Mouse (Mus musculus): ENCODE results near the gene Cbx7.
"Not testable (repeated sequence)": the region's sequence is repeated elsewhere in the genome, so short reads cannot be mapped to it uniquely, and the experiment has no call there.

Gene Cbx7

DNA sequence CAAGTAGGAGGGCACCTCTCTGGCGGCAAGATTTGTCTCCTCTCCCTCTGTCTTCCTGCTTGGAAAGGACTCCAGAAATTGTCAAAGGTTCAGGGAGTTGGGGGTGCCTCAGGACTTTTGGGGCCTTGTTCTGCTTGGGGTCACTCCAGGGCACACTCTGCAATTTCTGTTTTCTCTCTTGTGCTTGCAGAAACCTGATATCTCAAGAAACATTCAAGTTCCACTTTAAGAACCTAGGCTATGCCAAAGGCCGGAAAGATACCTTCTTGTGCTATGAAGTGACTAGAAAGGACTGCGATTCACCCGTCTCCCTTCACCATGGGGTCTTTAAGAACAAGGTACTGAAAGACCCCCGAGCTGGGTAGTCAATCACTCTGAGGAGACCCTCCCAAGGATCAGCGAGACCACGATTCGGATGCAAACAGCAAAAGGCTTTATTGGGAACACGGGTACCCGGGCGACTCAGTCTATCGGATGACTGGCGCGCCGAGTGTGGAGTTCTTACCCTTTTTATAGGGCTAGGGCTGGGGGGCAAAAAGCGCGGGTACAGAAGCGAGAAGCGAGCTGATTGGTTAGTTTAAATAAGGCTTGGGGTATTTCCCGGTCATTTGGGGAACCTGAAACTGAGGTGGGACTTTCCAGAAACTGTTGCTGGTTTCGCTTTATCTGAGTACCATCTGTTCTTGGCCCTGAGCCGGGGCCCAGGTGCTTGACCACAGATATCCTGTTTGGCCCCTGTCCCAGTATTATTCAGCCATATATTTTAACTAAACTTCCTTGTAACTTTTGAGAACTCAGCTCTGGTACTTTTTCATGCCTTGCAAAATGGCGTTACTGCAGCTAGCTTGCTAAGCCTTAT, 75.5 kb downstream of the Cbx7 start:
- DNase-seq (ENCODE audit: low spot score): not testable (repeated sequence)

DNA sequence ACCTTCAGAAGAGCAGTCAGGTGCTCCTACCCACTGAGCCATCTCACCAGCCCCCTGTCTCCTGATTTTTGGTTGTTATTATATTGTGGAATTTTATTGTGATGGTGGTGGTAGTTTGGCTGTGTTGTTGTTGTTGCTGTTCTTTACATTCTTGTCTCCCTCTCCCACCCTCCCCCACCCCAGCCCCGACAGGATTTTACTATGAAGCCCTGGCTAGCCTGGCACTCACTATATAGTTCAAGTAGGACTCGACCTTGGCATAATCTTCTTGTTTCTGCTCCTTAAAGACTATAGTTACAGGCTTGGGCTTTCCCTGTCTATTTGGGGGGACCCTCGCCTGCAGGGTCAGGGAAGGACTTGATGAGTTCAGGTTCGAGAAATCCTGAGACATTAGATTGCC, 76.6 kb downstream of the Cbx7 start:
- no peak for DNase-seq (ENCODE audit: low spot score)

DNA sequence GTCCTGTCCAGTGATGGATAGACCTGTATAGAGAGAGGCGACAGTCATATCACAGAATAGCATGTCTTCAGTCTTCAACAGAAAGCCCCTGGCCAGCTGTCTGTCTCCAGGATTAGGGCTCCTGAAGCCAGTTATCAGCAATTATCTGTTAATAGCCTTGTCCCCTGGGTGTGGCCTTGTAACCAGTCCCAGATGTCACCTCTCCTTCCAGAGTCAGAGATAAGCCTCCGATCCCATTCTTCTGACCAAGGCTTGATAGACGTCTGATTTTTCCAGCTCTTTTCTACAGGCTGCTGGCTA, 77.1 kb downstream of the Cbx7 start:
- DNase-seq (ENCODE audit: low spot score): no peak

DNA sequence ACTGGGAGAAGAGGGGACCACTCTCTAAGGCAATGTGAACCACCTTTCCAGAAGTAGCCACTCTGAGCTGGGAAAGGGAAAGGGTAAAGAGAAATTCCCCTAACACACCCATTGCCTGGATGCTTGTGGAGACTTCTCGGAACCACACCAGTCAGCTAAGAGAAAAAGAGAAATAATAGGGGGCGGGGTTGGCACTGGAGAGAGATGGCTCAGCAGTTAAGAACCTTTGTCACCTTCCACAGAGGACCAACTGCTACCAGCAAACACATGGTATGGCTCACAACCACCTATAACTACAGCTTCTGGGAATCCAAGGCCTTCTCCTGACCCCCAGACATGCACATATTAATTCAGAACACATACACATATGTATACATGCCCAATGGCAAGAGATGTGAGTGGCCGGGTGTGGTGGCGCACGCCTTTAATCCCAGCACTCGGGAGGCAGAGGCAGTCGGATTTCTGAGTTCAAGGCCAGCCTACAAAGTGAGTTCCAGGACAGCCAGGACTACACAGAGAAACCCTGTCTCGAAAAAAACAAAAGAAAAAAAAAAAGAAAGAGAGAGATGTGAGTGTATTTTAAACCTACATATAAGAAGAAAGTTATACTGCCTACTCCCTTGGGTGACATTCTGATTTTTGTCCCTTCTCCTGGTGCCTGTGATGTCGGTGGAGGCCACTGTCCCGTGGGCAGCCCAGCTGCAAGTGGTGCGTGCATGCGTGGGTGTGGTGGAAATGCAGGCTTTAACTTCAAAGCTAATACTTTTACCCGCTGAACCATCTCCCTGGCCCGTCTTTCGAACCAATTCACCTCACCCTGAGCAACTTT, 77.7 kb downstream of the Cbx7 start:
- DNase-seq (ENCODE audit: low spot score): no peak

DNA sequence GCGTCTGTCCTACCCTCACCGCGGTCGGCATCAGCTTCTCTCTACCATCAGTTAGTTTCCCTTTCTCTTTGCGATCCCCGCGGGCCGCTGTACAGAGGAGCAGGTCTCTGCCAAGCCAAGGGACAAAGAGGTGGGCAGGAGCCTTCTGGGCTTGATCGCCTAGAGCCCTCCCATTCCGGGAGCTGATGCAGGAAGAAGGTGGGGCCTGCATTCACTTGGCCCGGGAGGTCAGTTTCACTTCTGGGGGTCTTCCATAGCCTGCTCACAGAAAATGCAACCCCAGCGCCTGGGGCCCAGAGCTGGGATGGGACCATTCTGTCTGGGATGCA, 78.7 kb downstream of the Cbx7 start:
- DNase-seq (ENCODE audit: low spot score): peak; percentile 53

DNA sequence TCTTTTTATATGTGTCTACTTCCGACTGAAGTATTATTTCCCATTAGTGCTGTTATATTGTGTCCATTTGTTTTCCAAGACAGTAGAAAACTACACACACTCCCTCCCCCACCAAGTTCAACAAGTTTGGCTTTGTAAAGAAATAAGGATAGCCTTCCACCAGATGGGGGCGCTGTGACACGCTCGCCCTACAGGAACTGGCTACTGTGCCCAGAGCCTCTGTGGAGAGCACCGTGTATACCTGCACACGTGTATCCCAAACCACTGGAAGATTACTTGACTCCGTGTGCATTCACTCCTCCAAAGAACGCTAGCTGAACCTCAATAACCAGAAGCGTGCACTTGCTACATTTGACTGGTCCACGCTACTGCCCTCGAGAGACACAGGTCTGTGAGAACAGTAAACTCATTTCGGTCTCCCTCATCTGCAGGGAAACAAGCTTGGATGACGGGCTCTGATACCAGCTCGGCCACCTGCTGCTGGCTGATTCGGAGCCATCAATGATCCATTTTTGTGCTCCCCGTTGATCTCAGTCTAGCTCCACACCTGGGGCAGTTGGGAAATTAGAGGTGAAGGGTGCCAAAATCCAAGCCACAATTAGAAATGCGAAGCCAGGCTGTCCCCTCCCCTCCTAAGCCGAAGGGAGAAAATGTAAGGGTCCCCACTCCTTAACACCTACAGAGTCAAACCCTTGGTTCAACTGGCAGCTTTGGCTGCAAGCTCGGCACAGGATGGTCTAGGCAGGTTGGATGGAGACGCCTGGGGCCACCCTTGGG, 79.3 kb downstream of the Cbx7 start, which contains the start of gene Apobec3:
Gene Apobec3 (plus strand): TSS at position 224 of the 777 bp plus-strand sequence.
- DNase-seq (ENCODE audit: low spot score): peak; percentile 79

DNA sequence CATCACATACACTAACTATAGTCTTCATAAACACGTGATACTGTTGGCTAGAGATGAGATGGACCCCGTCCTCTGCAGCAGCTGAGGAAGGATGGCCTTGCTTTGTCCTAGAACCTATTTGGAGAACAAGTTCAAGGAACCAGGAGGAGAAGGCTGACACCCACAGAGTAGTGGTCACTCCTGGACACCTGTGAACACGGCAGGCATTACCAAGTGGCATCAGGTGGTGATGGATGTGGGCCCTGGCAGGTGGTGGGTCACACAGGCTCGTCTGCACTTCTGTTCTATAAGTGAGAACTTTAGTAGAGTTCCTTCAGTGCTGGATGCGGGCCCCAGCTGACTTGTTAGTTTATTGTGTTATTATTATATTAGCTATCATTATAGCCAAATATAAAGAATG, 86.1 kb downstream of the Cbx7 start:
- no peak for DNase-seq (ENCODE audit: low spot score)

DNA sequence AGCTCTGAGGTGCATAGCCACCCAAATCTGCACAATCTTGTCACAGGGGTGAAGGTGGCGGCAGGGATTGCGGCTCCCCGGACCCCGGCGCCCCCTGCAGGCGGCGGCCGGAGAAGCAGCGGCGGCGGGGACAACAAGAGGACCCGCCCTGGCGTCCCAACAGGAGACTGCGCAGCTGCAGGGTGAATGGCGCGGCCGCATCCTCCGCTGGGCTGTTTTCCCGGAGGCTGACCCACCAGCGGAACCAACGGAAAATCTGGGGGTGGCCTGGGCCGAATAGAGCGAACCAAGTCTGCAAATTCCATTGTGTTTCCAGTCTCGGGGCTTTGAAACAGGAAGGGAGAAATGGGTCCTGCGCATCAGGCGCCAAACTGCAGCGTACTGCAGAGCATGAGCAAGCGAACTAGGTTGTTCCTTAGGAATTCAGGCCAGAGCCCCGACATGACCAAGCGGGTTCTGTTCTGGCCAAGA, 87.5 kb downstream of the Cbx7 start:
- peak; percentile 94 for DNase-seq (ENCODE audit: low spot score)

DNA sequence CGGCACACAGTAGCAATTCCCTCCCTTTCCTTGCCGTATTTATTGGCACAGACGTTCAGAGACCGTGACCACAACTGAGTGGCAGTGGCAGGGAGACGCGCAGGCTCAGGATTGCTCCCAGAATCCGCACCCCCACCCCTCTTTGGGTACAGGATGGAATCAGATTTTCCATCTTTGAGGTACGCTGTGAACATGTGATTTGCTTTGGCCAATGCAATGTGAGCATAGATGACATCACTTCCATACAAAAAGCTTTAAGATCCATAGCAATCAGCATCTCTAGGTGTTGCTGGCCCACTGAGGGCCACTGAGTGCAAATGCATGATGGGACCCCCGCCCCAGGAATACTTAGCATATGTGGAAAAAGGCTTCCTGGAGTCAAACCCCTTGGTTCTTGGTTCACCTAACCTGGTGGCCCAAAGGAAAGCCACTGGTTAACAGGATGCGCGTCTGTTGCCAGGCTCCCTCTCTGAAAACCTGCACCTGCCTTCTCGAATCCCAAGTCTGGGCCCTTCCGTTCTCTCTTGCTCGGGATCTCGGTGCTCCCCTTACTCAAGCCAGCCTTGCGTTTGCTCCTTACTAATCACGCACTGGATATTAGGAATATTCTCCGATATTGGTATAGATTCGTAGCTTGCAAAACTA, 88.2 kb downstream of the Cbx7 start:
- no peak for DNase-seq (ENCODE audit: low spot score)

DNA sequence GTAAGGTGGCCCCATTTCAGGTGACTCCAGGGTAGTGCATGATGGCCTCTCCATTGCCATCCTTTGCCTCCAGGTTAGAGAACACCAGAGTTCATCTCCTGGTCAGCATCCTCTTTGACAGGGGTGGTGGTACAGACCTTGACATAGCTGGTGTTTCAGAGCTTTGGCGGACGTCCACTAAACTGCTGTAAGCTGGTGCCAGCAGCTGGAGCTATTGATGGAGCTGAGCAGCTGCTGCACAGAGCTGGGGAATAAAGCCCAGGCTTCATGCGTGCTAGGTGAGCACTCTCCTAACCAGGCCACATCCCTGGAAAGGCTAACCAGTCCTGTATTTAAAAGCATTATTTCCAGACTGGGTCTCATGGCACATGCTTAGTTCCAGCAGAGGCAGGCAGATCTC, 90.4 kb downstream of the Cbx7 start:
- no peak for DNase-seq (ENCODE audit: low spot score)

DNA sequence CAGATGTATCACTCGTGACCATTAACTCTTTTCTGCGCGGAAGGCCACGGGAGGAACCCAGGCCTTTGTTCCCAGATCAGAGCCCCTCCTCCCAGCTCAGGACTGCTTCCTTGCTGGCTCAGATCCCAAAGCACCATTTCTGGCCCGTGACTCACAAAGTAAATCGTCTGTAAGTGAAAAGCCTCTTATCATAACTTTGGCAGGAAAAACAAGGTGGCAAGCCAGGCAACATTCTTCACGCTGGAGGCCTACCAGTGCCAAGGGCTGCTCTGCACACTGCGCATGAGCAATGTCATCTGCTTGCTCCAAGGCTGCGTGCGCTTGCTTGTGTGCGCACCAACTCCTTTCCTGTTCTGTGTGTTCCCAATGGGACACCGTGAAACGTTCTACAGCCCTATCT, 91.6 kb downstream of the Cbx7 start:
- DNase-seq (ENCODE audit: low spot score): no peak

DNA sequence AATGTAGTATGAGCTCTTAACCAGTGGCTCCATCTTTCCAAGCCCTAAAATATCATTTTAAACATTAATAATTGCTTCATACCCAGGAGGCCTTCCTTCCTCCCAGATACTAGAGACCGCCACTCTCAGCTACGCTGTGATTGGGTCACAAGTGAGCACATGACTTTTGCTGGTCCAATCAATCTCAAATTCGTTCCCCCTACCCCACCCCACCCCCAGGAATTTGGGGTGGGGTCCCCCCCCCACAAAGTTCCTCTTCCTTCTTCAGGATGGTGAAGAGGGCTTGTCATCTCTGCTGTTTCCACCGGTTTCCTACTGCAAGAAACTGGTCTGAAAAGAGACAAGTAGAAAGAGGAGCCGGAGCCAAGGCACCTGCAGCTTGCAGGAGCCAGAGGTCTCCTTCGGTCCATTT, 92.2 kb downstream of the Cbx7 start:
- DNase-seq (ENCODE audit: low spot score): no peak

DNA sequence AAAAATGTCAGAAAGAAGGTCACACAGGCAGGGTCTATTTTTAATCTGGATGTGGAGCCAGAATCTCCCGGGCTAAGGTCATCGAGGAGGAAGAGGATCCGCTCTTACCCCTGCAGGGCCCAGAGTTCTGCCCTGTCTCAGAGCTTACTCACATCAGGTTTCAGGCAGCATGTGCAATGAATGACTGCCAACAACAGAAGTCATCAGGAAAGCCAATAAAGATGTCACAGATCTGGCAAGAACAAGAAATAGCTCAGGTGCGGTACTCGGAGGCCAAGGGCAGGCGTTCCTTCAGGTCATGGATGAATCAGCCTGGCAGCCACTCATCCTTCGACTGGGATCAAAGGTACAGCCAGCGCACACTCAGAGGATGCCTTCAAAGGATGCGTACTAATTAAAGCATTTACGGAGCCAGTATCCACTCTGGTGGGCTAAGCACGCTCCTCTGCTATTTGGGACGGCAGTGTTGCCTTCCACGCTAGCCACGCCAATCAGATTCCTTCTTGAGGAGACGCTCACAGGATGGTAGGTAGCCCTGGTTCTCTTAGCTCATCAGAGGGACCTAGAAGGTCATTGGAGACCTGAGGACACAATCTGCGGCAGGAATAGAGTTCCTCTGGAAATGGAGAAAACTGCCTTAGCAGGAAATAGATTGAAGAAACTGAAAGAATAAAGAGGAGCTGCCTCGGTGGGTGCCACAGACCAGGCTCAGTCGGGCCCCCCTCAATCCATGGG, 95.5 kb downstream of the Cbx7 start:
- DNase-seq (ENCODE audit: low spot score): no peak

DNA sequence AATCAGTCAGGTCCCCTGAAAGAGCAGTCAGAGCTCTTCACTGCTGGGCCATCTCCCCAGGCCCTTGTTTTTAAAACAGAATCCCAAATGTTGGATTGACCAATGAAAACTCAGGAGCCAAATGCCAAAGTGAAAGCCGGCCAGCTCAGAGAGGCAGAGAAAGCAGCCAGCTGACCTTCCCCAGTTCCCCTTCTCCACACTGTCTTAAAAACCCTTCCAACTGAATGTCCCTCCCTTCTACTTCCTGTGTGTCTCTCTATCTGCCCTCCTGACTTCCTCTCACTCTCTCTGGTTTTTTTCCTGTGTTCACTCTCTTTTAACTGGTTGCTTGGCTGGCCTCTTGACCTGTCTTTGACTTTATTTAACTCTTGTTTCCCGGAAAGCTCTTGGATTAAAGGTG, 96.9 kb downstream of the Cbx7 start:
- no peak for DNase-seq (ENCODE audit: low spot score)

DNA sequence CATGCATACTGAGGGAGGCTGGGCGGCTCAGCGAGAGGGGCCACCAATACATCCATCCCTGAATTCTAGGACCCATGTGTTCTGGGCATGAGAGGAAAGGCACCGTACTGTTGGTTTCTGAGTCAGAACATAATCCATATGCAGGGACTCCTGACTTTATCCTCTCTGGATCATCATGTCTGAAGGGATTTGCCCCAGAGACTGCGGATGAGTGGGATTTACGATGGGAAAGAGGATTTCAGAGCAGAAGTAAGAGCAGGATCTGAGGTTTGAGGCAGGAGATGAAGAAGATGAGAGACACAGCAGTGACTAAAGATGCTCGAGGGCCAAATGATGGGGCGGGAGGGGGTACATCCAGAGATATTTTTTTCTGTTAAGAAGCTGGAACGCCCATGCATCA, 97.4 kb downstream of the Cbx7 start:
- no peak for DNase-seq (ENCODE audit: low spot score)

DNA sequence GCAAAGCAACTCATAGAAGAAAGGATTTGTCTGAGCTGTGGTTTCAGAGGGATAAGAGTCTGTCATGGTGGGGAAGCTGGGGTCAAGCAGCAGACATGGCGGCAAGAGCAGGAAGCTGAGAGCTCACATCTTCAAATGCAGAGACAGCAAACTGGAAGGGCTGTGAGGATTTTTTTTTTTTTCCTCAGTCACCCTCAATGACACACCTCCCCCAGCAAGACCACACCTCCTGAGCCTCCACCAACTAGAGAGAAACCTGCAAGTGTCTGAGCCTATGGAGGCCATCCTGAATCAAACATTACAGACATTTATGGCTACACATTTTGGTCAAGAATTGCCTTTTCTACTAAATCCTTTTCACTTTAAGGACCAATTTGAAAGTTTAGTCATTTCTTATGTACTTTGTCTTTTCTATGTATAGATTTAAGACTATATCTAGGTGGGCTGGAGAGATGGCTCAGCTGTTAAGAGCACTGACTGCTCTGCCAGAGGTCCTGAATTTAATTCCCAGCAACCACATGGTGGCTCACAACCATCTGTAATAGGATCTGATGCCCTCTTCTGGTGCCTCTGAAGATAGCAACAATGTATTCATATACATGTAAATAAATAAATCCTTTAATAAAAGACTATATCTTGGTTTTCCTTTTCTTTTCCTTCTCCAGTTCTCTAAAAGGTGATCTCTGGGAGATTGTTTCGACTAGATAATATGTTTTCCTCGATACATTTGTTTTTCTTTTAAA, 103.5 kb downstream of the Cbx7 start:
- no peak for DNase-seq (ENCODE audit: low spot score)

Data from embryo, embryonic 10.5 days (tissue).